Mouse (Mus musculus) cerebellum, postnatal 4 days (tissue): Measurements from ENCODE around the gene Gm2075.
"Not testable (repeated sequence)": the region's sequence is repeated elsewhere in the genome, so short reads cannot be mapped to it uniquely, and the experiment has no call there.

Experiments used
- DNase-seq, 2 experiments: peaks; one replicate each; pipeline ENCODE4 v3.0.0; 2022; ENCODE audit warnings: low spot score in 2 of 2, mixed read lengths in 1 of 2

Gene Gm2075

DNA sequence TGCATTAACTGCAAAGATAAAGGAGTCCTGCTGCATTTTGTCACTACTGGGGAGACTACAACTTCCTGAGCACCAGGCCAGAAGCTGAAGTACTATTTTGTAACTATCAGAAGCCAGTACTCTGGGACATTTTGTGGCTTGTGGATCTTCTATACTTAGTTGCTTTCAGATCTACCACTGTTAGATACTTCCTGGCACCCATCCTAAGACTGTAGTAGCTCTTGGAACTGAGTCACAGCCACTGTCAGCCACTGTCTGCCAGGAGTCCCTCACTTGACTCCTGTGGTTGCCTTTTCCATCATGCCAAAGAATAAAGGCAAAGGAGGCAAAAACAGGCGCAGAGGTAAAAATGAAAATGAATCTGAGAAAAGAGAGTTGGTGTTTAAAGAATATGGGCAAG, at the start of gene Gm2075:
Gene Gm2075 (plus strand): TSS at position 301 of the 400 bp plus-strand sequence.
- DNase-seq, result not testable (repeated sequence)

DNA sequence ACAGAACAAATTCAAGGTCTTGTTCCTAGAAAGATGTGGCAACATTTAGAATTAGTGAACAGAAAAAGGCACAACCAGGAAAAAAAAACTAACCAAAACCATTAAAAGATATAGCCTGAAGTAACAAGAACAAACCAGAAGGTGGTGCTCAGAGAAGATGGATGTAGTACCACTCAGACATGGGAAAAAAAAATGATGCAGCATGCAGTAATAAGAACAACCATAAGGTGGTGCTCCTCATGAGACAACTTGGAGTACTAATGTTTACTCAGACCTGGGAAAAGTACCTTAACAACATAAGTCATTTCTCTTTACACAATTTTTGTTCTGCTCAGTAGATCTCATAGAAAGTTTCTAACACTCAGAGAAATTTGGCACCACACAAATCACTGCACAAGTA, 27.6 kb upstream of the Gm2075 start:
- DNase-seq, result not testable (repeated sequence)

DNA sequence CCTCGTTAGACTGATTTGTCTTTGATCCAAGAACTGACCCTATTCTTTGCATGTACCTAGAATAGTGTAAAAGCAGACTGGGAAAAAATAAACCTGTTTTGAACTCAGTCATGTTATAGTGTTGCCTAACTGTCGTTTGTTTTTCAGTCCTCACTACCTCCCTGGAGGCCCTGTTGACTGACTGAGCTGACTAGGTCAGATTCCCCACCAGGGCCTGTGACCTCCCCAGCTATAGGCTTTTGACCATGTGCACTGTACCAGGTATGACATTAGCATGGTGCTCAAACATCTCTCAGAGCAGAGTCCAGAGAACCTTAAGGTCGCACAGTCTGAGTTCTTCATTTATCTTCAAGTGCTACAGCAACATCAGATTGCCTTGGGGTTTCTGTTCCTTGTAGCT, 7.5 kb upstream of the Gm2075 start:
- not testable (repeated sequence) for DNase-seq

DNA sequence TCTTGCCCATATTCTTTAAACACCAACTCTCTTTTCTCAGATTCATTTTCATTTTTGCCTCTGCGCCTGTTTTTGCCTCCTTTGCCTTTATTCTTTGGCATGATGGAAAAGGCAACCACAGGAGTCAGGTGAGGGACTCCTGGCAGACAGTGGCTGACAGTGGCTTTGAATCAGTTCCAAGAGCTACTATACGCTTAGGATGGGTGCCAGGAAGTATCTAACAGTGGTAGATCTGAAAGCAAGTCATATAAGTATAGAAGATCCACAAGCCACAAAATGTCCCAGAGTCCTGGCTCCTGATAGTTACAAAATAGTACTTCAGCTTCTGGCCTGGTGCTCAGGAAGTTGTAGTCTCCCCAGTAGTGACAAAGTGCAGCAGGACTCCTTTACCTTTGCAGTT, 7.0 kb downstream of the Gm2075 start, which contains the start of gene Gm6803:
Gene Gm6803 (minus strand): TSS at position 101 of the 400 bp plus-strand sequence.
- DNase-seq, result not testable (repeated sequence)

DNA sequence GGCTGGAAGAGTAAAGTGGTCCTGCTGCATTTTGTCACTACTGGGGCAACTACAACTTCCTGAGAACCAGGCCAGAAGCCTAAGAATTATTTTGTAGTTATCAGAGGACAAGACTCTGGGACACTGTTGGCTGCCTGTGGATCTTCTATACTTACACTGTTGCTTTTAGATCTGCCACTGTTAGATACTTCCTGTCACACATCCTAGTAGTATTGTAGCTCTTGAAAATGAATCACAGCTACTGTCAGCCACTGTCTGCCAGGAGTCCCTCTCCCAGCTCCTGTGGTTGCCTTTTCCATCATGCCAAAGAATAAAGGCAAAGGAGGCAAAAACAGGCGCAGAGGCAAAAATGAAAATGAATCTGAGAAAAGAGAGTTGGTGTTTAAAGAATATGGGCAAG, 15.1 kb downstream of the Gm2075 start, which contains the start of gene Gm2056:
Gene Gm2056 (plus strand): TSS at position 301 of the 400 bp plus-strand sequence.
- DNase-seq, result not testable (repeated sequence)

DNA sequence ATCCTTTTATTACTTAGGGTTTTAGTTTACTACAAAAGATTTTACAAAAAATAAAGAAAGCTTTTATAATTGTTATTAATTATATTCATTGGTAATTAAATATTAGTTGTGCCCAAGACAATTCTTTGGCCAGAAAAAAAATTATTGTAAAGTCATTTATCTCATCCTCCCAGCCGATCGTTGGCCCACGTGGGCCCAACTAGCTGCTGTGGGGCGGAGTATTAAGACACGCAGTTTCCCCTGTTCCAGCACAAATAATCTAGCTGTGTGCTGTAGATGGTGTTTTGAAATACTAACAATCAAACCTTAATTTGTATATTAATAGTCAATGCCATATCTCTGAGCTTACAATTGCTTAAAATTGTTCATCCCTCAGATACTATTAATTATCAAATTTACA, 20.6 kb downstream of the Gm2075 start:
- DNase-seq, result not testable (repeated sequence)

DNA sequence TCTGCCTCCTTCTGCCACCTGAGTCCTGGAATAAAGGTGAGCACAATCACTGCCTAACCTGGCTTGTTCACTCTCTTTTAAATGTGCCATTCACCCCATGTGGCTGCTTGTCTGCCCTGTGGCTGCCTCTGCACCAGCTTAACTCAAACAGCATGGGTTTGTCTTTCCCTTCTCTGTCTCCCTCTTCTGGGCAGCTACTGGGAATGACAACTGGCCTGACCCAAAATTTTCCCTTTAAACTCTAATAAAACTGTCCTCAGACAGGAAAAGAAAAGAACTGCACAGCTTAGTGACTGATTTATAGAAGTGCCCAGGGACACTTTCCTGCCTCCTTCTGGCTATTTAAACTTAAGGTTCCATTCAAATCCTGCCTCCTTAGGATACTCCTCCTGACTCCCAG, 27.4 kb downstream of the Gm2075 start:
- not testable (repeated sequence) for DNase-seq

DNA sequence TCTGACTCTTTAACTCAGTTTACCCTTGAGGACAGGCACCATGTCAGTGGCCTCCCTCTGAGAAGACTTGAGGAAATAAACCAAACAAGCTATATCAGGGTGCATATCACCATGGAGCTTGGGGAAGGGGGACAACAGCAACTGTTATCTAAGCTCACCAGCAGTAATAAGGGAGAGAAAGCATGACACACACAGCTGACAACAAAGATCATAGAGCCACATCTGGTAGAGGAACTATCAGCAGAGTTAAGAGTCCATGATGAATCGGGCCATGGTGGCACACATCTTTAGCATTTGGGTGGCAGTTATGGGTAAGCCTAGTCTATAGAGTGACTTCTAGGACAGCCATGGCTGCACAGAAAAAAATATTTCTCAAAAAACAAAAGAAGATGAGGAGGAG, 28.1 kb downstream of the Gm2075 start:
- not testable (repeated sequence) for DNase-seq

DNA sequence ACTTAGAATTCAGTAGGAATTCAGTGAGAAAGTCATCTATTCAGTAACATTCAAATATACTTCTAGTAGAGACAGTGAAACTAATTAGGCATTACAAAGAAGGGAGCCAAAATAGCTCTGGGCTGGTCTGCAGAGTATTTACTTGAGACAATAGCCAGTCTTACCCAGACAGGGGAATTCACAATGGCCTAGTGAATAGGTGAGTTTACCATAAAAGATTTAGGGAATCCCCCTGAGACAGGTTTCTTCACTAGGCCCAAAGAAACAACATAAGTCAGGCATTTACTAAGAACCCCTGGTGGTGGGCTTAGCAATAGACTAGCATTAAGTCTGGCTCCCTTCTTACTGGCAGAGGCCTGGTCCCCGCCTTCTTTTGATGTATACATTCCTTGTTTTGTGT, 33.6 kb downstream of the Gm2075 start:
- not testable (repeated sequence) for DNase-seq
